Mouse (Mus musculus) lung, postnatal 10 days (tissue): Measurements from ENCODE around the gene Gm47996.
A peak's percentile ranks its signal among the peaks of the same experiment; 100 is the strongest.

Source experiments
- DNase-seq: peaks from one replicate; pipeline ENCODE4 v3.0.0; 2021

Gene Gm47996

GRCm38 (mm10) chr1:151250529-151251193 lies 40.7 kb downstream of the Gm47996 start:
- DNase-seq = peak; percentile 84

GRCm38 (mm10) chr1:151251194-151252010 lies 41.5 kb downstream of the Gm47996 start:
- DNase-seq = no peak

- DNase-seq = no peak
These were observed 45.5 kb downstream of the Gm47996 start for GRCm38 (mm10) chr1:151255422-151255821.

GRCm38 (mm10) chr1:151258090-151258954 lies 48.4 kb downstream of the Gm47996 start:
- no peak for DNase-seq

GRCm38 (mm10) chr1:151259061-151259460 lies 49.1 kb downstream of the Gm47996 start:
- DNase-seq = no peak
